Mouse (Mus musculus) CD4-positive, CD25-positive, alpha-beta regulatory T cell, adult 9 weeks (primary cell): ENCODE measurements around the gene Nlrc4. TPM values are rescaled to one million over a fixed set of nuclear protein-coding genes. Genes with fewer than 3 reads are reported as not detected.

Experiments
- polyA plus RNA-seq: library from polyadenylated mRNA; unstranded; fragments of 100-300 nt; shearing (Covaris generic); gene quantifications from one replicate; pipeline ENCODE4 v1.2.1, GENCODE M21; 2017

The Nlrc4 gene
- 1.2 TPM for polyA plus RNA-seq

GRCm38 (mm10) chr17:74458711-74459408 lies at the start of gene Nlrc4:
TSS of gene Nlrc4 (minus strand) at chr17:74459142.

GRCm38 (mm10) chr17:74489024-74489900 lies 30.3 kb upstream of the Nlrc4 start, which contains the start of gene Yipf4:
TSS of gene Yipf4 (plus strand) at chr17:74489493.

GRCm38 (mm10) chr17:74395383-74396065 lies 63.4 kb downstream of the Nlrc4 start, which contains the start of gene Slc30a6:
TSS of gene Slc30a6 (plus strand) at chr17:74395608.

Other genes with a start within 250 kb of the Nlrc4 start
- 46.1 TPM for gene Memo1, start 163.6 kb downstream of the Nlrc4 start, polyA plus RNA-seq
- gene Dpy30, start 135.2 kb downstream of the Nlrc4 start, polyA plus RNA-seq = 128 TPM
- 5.0 TPM for gene Spast, start 120.2 kb downstream of the Nlrc4 start, polyA plus RNA-seq
- 44.5 TPM for gene Slc30a6, start 63.5 kb downstream of the Nlrc4 start, polyA plus RNA-seq
- 13.5 TPM for gene Yipf4, start 30.4 kb upstream of the Nlrc4 start, polyA plus RNA-seq
- 41.2 TPM for gene Birc6, start 69.2 kb upstream of the Nlrc4 start, polyA plus RNA-seq